Mouse (Mus musculus) thymus, adult 2 months (tissue): ENCODE results near the gene Usp36.

Experiments used
- CTCF ChIP-seq: fragments of 200-500 bp; IDR thresholded peaks from 2 replicates; pipeline ENCODE4 v1.5.1; 2012; ENCODE audit warnings: mild to moderate bottlenecking, control low read depth, low read length, moderate library complexity, borderline replicate concordance; ENCODE audit not compliant: control insufficient read depth, poor library complexity, insufficient read depth; ENCODE audit errors: extremely low read depth
- POLR2A ChIP-seq: fragments of 200-500 bp; IDR thresholded peaks from 2 replicates; pipeline ENCODE4 v1.6.1; 2012; ENCODE audit warnings: mild to moderate bottlenecking, low read length, control low read depth, moderate library complexity; ENCODE audit not compliant: control insufficient read depth, poor library complexity, insufficient read depth; ENCODE audit errors: extremely low read depth

DNA sequence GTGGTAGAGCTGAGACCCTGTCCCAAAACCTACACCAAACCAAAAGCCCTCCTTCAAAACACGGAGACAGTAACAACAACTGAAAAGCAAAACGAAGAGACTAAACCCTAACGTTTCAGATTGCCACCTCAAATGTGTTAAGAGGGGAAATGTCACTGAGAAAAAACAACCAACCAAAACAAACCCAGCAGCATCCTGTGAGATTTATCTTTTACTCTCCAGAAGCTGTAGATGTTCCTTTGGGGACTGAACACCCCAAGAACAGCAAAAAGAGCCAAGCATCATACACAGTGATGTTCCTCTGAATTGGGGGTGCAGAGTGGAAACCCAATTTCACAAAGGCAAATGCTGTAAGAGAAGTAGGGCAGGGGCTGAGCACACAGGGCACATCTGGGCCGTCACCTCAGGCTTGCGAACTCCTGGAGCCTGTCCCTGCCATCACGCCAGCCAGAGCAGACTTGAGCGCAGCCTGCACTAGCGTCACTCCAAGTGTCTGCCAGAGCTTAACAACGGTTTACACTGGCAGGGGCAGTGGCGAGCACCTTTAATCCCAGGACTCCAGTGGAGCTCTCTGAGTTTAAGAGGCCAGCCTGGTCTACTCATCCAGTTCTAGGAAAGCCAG lies 23.9 kb downstream of the Usp36 start:
- no peak for TF ChIP-seq CTCF
- TF ChIP-seq POLR2A, result no peak
